Mouse (Mus musculus) mouse trophoblast stem cell (cell line): ENCODE data around the gene Kcnh3.

ENCODE experiments used
- in situ Hi-C, 2 experiments: fragments of 300-500 bp; cut with MseI, MboI; formaldehyde crosslinking; loops; 2 replicates in 1 of 2; 3 replicates in 1 of 2; pipeline ENCODE4 v1.15.1; 2025

Gene Kcnh3

GRCm38 (mm10) chr15:99284527-99285188 lies 60.0 kb downstream of the Kcnh3 start:
- in situ Hi-C loops, result no loop called here

GRCm38 (mm10) chr15:99285189-99285535 lies 60.5 kb downstream of the Kcnh3 start:
- in situ Hi-C loops, result no loop called here

- in situ Hi-C loops, result no loop called here
These were observed 65.9 kb downstream of the Kcnh3 start for GRCm38 (mm10) chr15:99290586-99290985.
